7 mouse cellular contexts compared by ENCODE assay signal in genomic region chr8:106432954-106433570, GRCm38 (mm10). TPM values are rescaled to one million over a fixed set of nuclear protein-coding genes. Genes with fewer than 3 reads are reported as not detected.
A peak's percentile ranks its signal among the peaks of the same experiment; 100 is the strongest.
DNase-seq lines count a peak whose midpoint lies in the region; ATAC-seq and TF ChIP-seq lines count a peak whose summit lies in the region.

No protein-coding gene starts in this region.

- peak; percentile 71; the same call in 1 of the 2 replicates for TF ChIP-seq EP300 in heart, adult 2 months (IDR thresholded peaks at IDR 0.05; ENCODE audit: insufficient read depth, low read depth, low read length)

- H3K79me2 ChIP-seq in heart, adult 2 months (replicated peaks; ENCODE audit: control insufficient read depth, insufficient read depth, low read length): no peaks in the 10 kb centered on the region

- intact Hi-C loops in heart, adult 2 months (cut with DNase I): loop anchor here (1.0 to 2.0 kb wide), 2 partner anchors 102 to 214 kb away; no protein-coding TSS in a partner anchor

- peak; percentile 92 for DNase-seq in adrenal gland, postnatal 25 days
- peak; percentile 81 to 86 for DNase-seq in heart, adult 2 months
- DNase-seq in kidney, adult 8-10 months: peak; percentile 60 to 85
- DNase-seq in midbrain, postnatal 0 days (ENCODE audit: low spot score): peak; percentile 88
- peak; percentile 76 to 89 for DNase-seq in spleen, postnatal 10 days (ENCODE audit: low spot score in 2 of 2)

- WGBS in embryonic facial prominence, embryonic 12.5 days: 9% methylated on average over 20 of the region's 20 CpGs
- WGBS in heart, adult 2 months: 8% methylated on average over 20 of the region's 20 CpGs
- WGBS in limb, embryonic 13.5 days: 7% methylated on average over 20 of the region's 20 CpGs
- WGBS in midbrain, postnatal 0 days: 7% methylated on average over 20 of the region's 20 CpGs

- peaks cover 7% of the 10 kb centered on the region; the same call in 1 of the 2 replicates for H3K27me3 ChIP-seq in embryonic facial prominence, embryonic 12.5 days
- H3K27me3 ChIP-seq in heart, adult 2 months (ENCODE audit: control insufficient read depth, insufficient read depth, low read length): no peaks in the 10 kb centered on the region; the same call in 1 of the 2 replicates
- peaks cover 22% of the 10 kb centered on the region for H3K27me3 ChIP-seq in limb, embryonic 13.5 days
- no peaks in the 10 kb centered on the region for H3K27me3 ChIP-seq in midbrain, postnatal 0 days (ENCODE audit: insufficient read depth, low read length)

- H3K9ac ChIP-seq in embryonic facial prominence, embryonic 12.5 days: no peak overlapping the region
- no peak overlapping the region for H3K9ac ChIP-seq in heart, adult 2 months (ENCODE audit: low read depth, low read length)
- H3K9ac ChIP-seq in limb, embryonic 13.5 days: 0 out of 2 replicates have a peak overlapping the region, but pooled peaks have one; percentile 36
- peak overlapping the region; percentile 39; the same call in 1 of the 2 replicates for H3K9ac ChIP-seq in midbrain, postnatal 0 days (replicated peaks; ENCODE audit: low read length, poor library complexity, severe bottlenecking)

- peak overlapping the region; percentile 22 for H3K4me3 ChIP-seq in embryonic facial prominence, embryonic 12.5 days
- H3K4me3 ChIP-seq in heart, adult 2 months: peak overlapping the region; percentile 28; the same call in 1 of the 2 replicates
- H3K4me3 ChIP-seq in limb, embryonic 13.5 days: peak overlapping the region; percentile 41
- peak overlapping the region; percentile 31 for H3K4me3 ChIP-seq in midbrain, postnatal 0 days (ENCODE audit: low read depth, low read length)

- H3K4me2 ChIP-seq in embryonic facial prominence, embryonic 12.5 days (replicated peaks): peak overlapping the region; percentile 49
- peak overlapping the region; percentile 63 for H3K4me2 ChIP-seq in limb, embryonic 13.5 days (replicated peaks)
- peak overlapping the region; percentile 62 for H3K4me2 ChIP-seq in midbrain, postnatal 0 days (ENCODE audit: low read depth, low read length, poor library complexity, severe bottlenecking)

- ATAC-seq in embryonic facial prominence, embryonic 12.5 days (ENCODE audit: insufficient number of reproducible peaks, insufficient read depth, low FRiP score, low TSS enrichment): no peak; the same call in 1 of the 2 replicates
- peak; percentile 77; the same call in 1 of the 2 replicates for ATAC-seq in limb, embryonic 13.5 days (ENCODE audit: low FRiP score, low read depth)
- ATAC-seq in midbrain, postnatal 0 days (ENCODE audit: low FRiP score): peak; percentile 49; the same call in 1 of the 2 replicates

- H3K36me3 ChIP-seq in embryonic facial prominence, embryonic 12.5 days: no peaks in the 10 kb centered on the region; the same call in 1 of the 2 replicates
- no peaks in the 10 kb centered on the region for H3K36me3 ChIP-seq in heart, adult 2 months (ENCODE audit: control insufficient read depth, insufficient read depth, low read length)
- peaks cover 9% of the 10 kb centered on the region for H3K36me3 ChIP-seq in limb, embryonic 13.5 days
- H3K36me3 ChIP-seq in midbrain, postnatal 0 days (ENCODE audit: insufficient read depth, low read length): no peaks in the 10 kb centered on the region

- no peaks in the 10 kb centered on the region; the same call in 1 of the 2 replicates for H3K4me1 ChIP-seq in embryonic facial prominence, embryonic 12.5 days
- no peaks in the 10 kb centered on the region for H3K4me1 ChIP-seq in heart, adult 2 months (ENCODE audit: control insufficient read depth, insufficient read depth, low read length)
- H3K4me1 ChIP-seq in limb, embryonic 13.5 days: 0 out of 2 replicates have a peak, but pooled peaks cover 9% of the 10 kb centered on the region
- H3K4me1 ChIP-seq in midbrain, postnatal 0 days (ENCODE audit: insufficient read depth, low read length): no peaks in the 10 kb centered on the region

- no peak; the same call in 1 of the 2 replicates for TF ChIP-seq CTCF in heart, adult 2 months (IDR thresholded peaks at IDR 0.05)
- TF ChIP-seq CTCF in midbrain, postnatal 0 days (IDR thresholded peaks at IDR 0.05): peak; percentile 99

- H3K27ac ChIP-seq in embryonic facial prominence, embryonic 12.5 days: no peak overlapping the region
- H3K27ac ChIP-seq in heart, adult 2 months: no peak overlapping the region
- H3K27ac ChIP-seq in limb, embryonic 13.5 days: no peak overlapping the region
- no peak overlapping the region for H3K27ac ChIP-seq in midbrain, postnatal 0 days (ENCODE audit: low read depth, low read length)

- TF ChIP-seq POLR2A in heart, adult 2 months (IDR thresholded peaks at IDR 0.05; ENCODE audit: insufficient read depth, low read depth, low read length): no peak

- H3K9me3 ChIP-seq in embryonic facial prominence, embryonic 12.5 days: no peaks in the 10 kb centered on the region
- H3K9me3 ChIP-seq in limb, embryonic 13.5 days: 0 out of 2 replicates have a peak, but pooled peaks cover under 1% of the 10 kb centered on the region
- H3K9me3 ChIP-seq in midbrain, postnatal 0 days (ENCODE audit: low read length): no peaks in the 10 kb centered on the region

RNA-seq across cellular contexts. Expression of gene Zfp90, which starts 17.9 kb away (rescaled TPM):
- 5.6 and 8.3 TPM in 2 replicates for total RNA-seq in adrenal gland, postnatal 25 days (2021)
- 34.6 and 34.7 TPM in 2 replicates for polyA plus RNA-seq in embryonic facial prominence, embryonic 12.5 days (2016; fragmentation: Nextera tagmentation; extraction: Ambion mirVana)
- 1 to 10 TPM; 2.7 to 3.8 TPM for total RNA-seq in heart, adult 2 months (2021)
- polyA plus RNA-seq in heart, adult 2 months (2012; rRNA removed): 1.8 and 2.8 TPM in 2 replicates
- 31.2 and 31.8 TPM in 2 replicates for polyA plus RNA-seq in limb, embryonic 13.5 days (2015; fragmentation: Nextera tagmentation; extraction: Ambion mirVana)
- 28.6 and 30.4 TPM in 2 replicates for total RNA-seq in midbrain, postnatal 0 days (2014; rRNA removed)
- polyA plus RNA-seq in midbrain, postnatal 0 days (2015; fragmentation: Nextera tagmentation; extraction: Ambion mirVana): 34.8 and 36.5 TPM in 2 replicates

Comparison
In these comparisons a context has a peak if more than half of its experiments do, and no peak if none do; other contexts are left out.
1. H3K9ac ChIP-seq: peak in limb, embryonic 13.5 days (single experiment) and midbrain, postnatal 0 days (single experiment); none in embryonic facial prominence, embryonic 12.5 days (single experiment) and heart, adult 2 months (single experiment).
2. Peak in every context shown above with its lines, with median percentiles within 50 percentile points of each other: DNase-seq, H3K4me2 ChIP-seq and H3K4me3 ChIP-seq.